Mouse (Mus musculus) small intestine, adult 2 months (tissue): Measurements from ENCODE around the gene Usp44. TPM values are rescaled to one million over a fixed set of nuclear protein-coding genes. Genes with fewer than 3 reads are reported as not detected.
"Not testable (repeated sequence)": the region's sequence is repeated elsewhere in the genome, so short reads cannot be mapped to it uniquely, and the experiment has no call there.

Experiments
- H3K27ac ChIP-seq: fragments of 200-500 bp; 2 replicates; pipeline ENCODE4 v1.5.1; 2012; ENCODE audit warnings: low read depth, low read length, control low read depth, inconsistent platforms; ENCODE audit not compliant: insufficient read depth
- H3K27me3 ChIP-seq: fragments of 200-500 bp; 2 replicates; pipeline ENCODE4 v1.6.1; 2012; ENCODE audit warnings: mild to moderate bottlenecking, moderate library complexity, low read length, inconsistent platforms; ENCODE audit not compliant: control insufficient read depth, insufficient read depth
- H3K36me3 ChIP-seq: fragments of 200-500 bp; 2 replicates; pipeline ENCODE4 v1.6.1; 2012; ENCODE audit warnings: mild to moderate bottlenecking, low read length, control low read depth, inconsistent platforms; ENCODE audit not compliant: control insufficient read depth, insufficient read depth
- H3K4me1 ChIP-seq: fragments of 200-500 bp; 2 replicates; pipeline ENCODE4 v1.6.1; 2012; ENCODE audit warnings: low read length, inconsistent platforms, mixed read lengths; ENCODE audit not compliant: control insufficient read depth, insufficient read depth, insufficient read length
- H3K4me3 ChIP-seq: fragments of 200-500 bp; 2 replicates; pipeline ENCODE4 v1.5.1; 2012; ENCODE audit warnings: low read depth, mild to moderate bottlenecking, control low read depth, inconsistent platforms, low read length, moderate library complexity
- CTCF ChIP-seq: fragments of 200-500 bp; IDR thresholded peaks from 2 replicates; pipeline ENCODE4 v1.5.1; 2012; ENCODE audit warnings: low read depth, mild to moderate bottlenecking, control low read depth, inconsistent platforms, low read length, moderate library complexity, mixed read lengths; ENCODE audit not compliant: insufficient replicate concordance, insufficient read length; ENCODE audit errors: extremely low read depth
- POLR2A ChIP-seq: fragments of 200-500 bp; IDR thresholded peaks from 2 replicates; pipeline ENCODE4 v1.6.1; 2012; ENCODE audit warnings: low read depth, mild to moderate bottlenecking, control low read depth, inconsistent platforms, low read length, moderate library complexity
- WGBS: fragments of 180-500 bp; shearing (Covaris S2); methylation state at CpG from one replicate; pipeline ENCODE4 v1.1.7; 2018; 5-methylcytosine and 5-hydroxymethylcytosine counted together
- polyA plus RNA-seq: library from polyadenylated mRNA; depleted of rRNA; stranded (reverse); fragments of >200 nt; gene quantifications from 2 replicates; pipeline ENCODE4 v1.2.3, GENCODE M21; 2012

The Usp44 gene
- polyA plus RNA-seq, 1 experiment = 0.16 TPM

DNA sequence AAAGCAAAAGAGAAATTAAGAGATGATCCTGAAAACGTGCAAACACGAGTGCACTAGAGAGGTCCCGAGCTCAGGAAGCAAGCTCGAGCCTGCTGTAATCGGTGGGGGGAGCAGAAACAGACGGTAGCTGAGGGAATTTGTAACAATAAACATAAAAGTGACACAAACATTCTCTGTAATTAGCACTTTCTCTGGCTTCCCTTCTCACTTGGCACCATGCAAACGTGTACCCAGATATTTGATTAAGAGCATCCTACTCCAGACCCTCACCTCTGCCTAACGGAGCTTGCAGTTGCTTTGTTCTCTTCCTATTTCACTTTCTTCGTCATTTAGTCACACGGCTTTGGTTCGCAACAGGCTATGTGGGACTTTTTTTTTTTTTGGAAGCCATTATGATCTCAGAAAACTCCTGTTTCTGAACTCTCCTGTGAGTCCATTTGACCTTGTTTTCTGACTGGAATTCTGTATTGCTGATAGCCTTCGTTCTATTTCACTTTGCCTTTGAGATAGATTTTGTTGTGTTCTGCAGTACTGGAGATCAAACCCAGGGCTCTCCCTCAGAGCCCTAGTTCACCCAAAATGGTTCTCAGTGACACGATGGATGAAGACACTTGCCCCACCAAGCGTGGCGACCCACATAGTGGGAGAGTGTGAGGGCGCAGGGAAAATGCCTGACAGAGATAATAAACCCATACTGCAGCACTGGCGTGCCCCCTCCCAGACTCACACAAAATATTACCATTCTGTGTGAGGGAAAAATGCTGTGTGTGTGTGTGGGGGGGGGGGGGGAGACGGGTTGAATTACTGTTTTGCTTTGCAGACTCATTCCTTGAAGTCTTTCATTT lies 597 bp downstream of the Usp44 start:
- WGBS = 10% methylated on average over 18 of the region's 18 CpGs

GRCm38 (mm10) chr10:93832811-93833210 lies 1.5 kb downstream of the Usp44 start:
- WGBS = 42% methylated on average over 9 of the region's 9 CpGs
- H3K4me3 ChIP-seq = no peak overlapping the region
- TF ChIP-seq CTCF (no peak), POLR2A (no peak)
- no peaks in the 10 kb centered on the region for H3K36me3 ChIP-seq
- peaks cover 8% of the 10 kb centered on the region; the same call in 1 of the 2 replicates for H3K4me1 ChIP-seq
- H3K27ac ChIP-seq = no peak overlapping the region
- peaks cover 52% of the 10 kb centered on the region for H3K27me3 ChIP-seq

More for the DNA sequence above, 597 bp downstream of the Usp44 start:
- Histone ChIP-seq H3K4me3 (no peak overlapping the region), H3K27ac (no peak overlapping the region), H3K27me3 (peaks cover 52% of the 10 kb centered on the region), H3K4me1 (peaks cover 8% of the 10 kb centered on the region; the same call in 1 of the 2 replicates), H3K36me3 (no peaks in the 10 kb centered on the region)
- TF ChIP-seq POLR2A = no peak
- TF ChIP-seq CTCF = no peak

GRCm38 (mm10) chr10:93833370-93833698 lies 2.0 kb downstream of the Usp44 start:
- Histone ChIP-seq H3K36me3 (no peaks in the 10 kb centered on the region), H3K4me3 (peak overlapping the region; percentile 67), H3K27ac (no peak overlapping the region), H3K27me3 (peaks cover 52% of the 10 kb centered on the region), H3K4me1 (peaks cover 8% of the 10 kb centered on the region; the same call in 1 of the 2 replicates)
- no peak for TF ChIP-seq CTCF
- no peak for TF ChIP-seq POLR2A
- 4% methylated on average over 16 of the region's 16 CpGs for WGBS

DNA sequence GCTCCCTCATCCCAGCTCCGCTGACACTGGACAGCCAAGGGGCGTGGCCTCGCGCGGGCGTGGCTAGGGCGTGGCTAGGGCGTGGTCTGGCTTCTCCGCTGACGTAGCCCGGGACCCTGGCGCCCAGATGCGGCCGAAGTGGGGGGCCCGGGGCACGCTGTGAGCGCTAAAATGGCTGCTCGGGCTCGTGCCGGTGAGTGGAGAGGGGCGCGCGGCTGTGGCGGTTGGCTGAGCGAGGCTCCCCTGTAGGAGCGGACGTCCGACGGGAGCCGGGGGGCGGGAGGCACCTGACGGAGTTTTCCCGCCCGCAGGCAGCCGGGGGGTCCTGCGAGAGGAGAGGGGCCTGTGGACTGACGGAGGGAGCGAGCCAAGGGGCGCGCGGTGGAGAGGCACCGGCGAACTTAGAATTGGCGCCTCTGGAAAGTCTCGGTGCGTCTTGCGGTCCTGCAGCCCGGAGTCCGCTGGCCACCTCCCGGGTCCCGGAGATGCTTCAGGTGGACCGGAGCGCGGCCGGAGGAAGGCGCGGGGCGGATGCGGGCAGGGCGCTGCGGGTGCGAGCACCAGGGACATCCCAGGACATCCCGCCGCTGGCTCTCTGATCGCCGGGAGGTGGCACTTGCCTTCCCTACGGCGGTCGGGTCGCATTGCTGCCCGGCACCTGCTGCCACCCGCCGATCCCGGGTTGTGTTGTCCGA lies 2.5 kb downstream of the Usp44 start:
- peak overlapping the region; percentile 67 for H3K4me3 ChIP-seq
- H3K27ac ChIP-seq = no peak overlapping the region
- no peak for TF ChIP-seq POLR2A
- no peak for TF ChIP-seq CTCF
- WGBS = 1% methylated on average over 74 of the region's 75 CpGs
- H3K36me3 ChIP-seq = no peaks in the 10 kb centered on the region
- H3K4me1 ChIP-seq = peaks cover 8% of the 10 kb centered on the region; the same call in 1 of the 2 replicates
- H3K27me3 ChIP-seq = peaks cover 52% of the 10 kb centered on the region

GRCm38 (mm10) chr10:93834394-93834745 lies 3.0 kb downstream of the Usp44 start:
- Histone ChIP-seq H3K27ac (no peak overlapping the region), H3K4me1 (peaks cover 8% of the 10 kb centered on the region; the same call in 1 of the 2 replicates), H3K27me3 (peaks cover 52% of the 10 kb centered on the region), H3K36me3 (no peaks in the 10 kb centered on the region), H3K4me3 (peak overlapping the region; percentile 67)
- WGBS = 7% methylated on average over 13 of the region's 13 CpGs
- TF ChIP-seq CTCF (no peak), POLR2A (no peak)

GRCm38 (mm10) chr10:93835115-93835514 lies 3.8 kb downstream of the Usp44 start:
- not testable (repeated sequence) for H3K4me1 ChIP-seq, H3K4me3 ChIP-seq, H3K27ac ChIP-seq, H3K36me3 ChIP-seq
- WGBS = 80% methylated on average over 7 of the region's 7 CpGs
- peaks cover 47% of the 10 kb centered on the region for H3K27me3 ChIP-seq

DNA sequence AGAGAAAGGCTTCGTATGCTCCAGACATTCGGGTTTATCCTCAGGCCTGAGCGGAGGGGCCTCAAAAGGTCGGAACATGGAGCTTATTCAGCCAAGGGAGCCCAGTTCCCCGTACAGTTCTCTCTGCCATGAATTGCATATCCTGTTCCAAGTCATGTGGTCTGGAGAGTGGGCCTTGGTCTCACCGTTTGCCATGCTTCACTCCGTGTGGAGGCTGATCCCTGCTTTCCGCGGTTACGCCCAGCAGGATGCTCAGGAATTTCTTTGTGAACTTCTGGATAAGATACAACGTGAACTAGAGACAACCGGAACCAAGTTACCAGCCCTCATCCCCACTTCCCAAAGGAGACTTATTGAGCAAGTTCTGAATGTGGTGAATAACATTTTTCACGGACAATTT lies 15.4 kb downstream of the Usp44 start:
- H3K4me1 ChIP-seq = no peaks in the 10 kb centered on the region
- H3K4me3 ChIP-seq = no peak overlapping the region

More for the DNA sequence above, 15.4 kb downstream of the Usp44 start:
- WGBS = 96% methylated on average over 13 of the region's 13 CpGs
- H3K27me3 ChIP-seq = no peaks in the 10 kb centered on the region
- no peaks in the 10 kb centered on the region for H3K36me3 ChIP-seq
- H3K27ac ChIP-seq = no peak overlapping the region
- TF ChIP-seq CTCF (no peak), POLR2A (no peak)
